Mouse (Mus musculus) thymus, adult 2 months (tissue): ENCODE results near the gene Gm13287.

Source experiments
- CTCF ChIP-seq: fragments of 200-500 bp; IDR thresholded peaks from 2 replicates; pipeline ENCODE4 v1.5.1; 2012; ENCODE audit warnings: mild to moderate bottlenecking, control low read depth, low read length, moderate library complexity, borderline replicate concordance; ENCODE audit not compliant: control insufficient read depth, poor library complexity, insufficient read depth; ENCODE audit errors: extremely low read depth
- POLR2A ChIP-seq: fragments of 200-500 bp; IDR thresholded peaks from 2 replicates; pipeline ENCODE4 v1.6.1; 2012; ENCODE audit warnings: mild to moderate bottlenecking, low read length, control low read depth, moderate library complexity; ENCODE audit not compliant: control insufficient read depth, poor library complexity, insufficient read depth; ENCODE audit errors: extremely low read depth

- TF ChIP-seq CTCF (no peak), POLR2A (no peak)
Measured at GRCm38 (mm10) chr4:88851026-88851763, 48.1 kb downstream of the Gm13287 start.
